Mouse (Mus musculus) embryonic facial prominence, embryonic 14.5 days (tissue): ENCODE results near the gene Gtf2h5. TPM values are rescaled to one million over a fixed set of nuclear protein-coding genes. Genes with fewer than 3 reads are reported as not detected.
A peak's percentile ranks its signal among the peaks of the same experiment; 100 is the strongest.

Experiments used
- ATAC-seq: fragments of 200-750 bp; cut with Nextera tagmentation; 2 replicates; pipeline ENCODE4 v1.8.0; 2017; ENCODE audit warnings: low read depth, moderate number of reproducible peaks, moderate TSS enrichment
- DNase-seq: peaks from one replicate; pipeline ENCODE4 v3.0.0-alpha.2; 2015; ENCODE audit warnings: low spot score
- H3K27ac ChIP-seq: fragments of 300-500 bp; sonication (generic); replicated peaks from 2 replicates; pipeline ENCODE4 v1.5.1; 2014; ENCODE audit warnings: low read depth, mild to moderate bottlenecking, low read length, moderate library complexity
- H3K27me3 ChIP-seq: fragments of 300-500 bp; sonication (generic); replicated peaks from 2 replicates; pipeline ENCODE4 v1.6.1; 2014; ENCODE audit warnings: low read length; ENCODE audit not compliant: control insufficient read depth, insufficient read depth
- H3K36me3 ChIP-seq: fragments of 300-500 bp; sonication (generic); 2 replicates; pipeline ENCODE4 v1.6.1; 2014; ENCODE audit warnings: low read length, mixed read lengths; ENCODE audit not compliant: control insufficient read depth, insufficient read depth
- H3K4me1 ChIP-seq: fragments of 300-500 bp; sonication (generic); 2 replicates; pipeline ENCODE4 v1.6.1; 2014; ENCODE audit warnings: antibody characterized with exemption, low read length; ENCODE audit not compliant: control insufficient read depth, insufficient read depth
- H3K4me2 ChIP-seq: fragments of 300-500 bp; sonication (generic); 2 replicates; pipeline ENCODE4 v1.6.1; 2014; ENCODE audit warnings: low read depth, mild to moderate bottlenecking, low read length, moderate library complexity, mixed read lengths
- H3K4me3 ChIP-seq: fragments of 300-500 bp; sonication (generic); 2 replicates; pipeline ENCODE4 v1.5.1; 2014; ENCODE audit warnings: low read depth, mild to moderate bottlenecking, low read length
- H3K9ac ChIP-seq: fragments of 300-500 bp; sonication (generic); 2 replicates; pipeline ENCODE4 v1.6.1; 2014; ENCODE audit warnings: low read depth, mild to moderate bottlenecking, low read length, moderate library complexity, mixed read lengths
- H3K9me3 ChIP-seq: fragments of 300-500 bp; sonication (generic); 2 replicates; pipeline ENCODE4 v1.6.1; 2016; ENCODE audit warnings: low read length; ENCODE audit not compliant: control insufficient read depth
- WGBS: fragments of 180-500 bp; shearing (Covaris S2); extraction: QIAGEN DNeasy Blood & Tissue Kit; methylation state at CpG from one replicate; pipeline ENCODE4 v1.1.7; 2014; 5-methylcytosine and 5-hydroxymethylcytosine counted together
- polyA plus RNA-seq: library from polyadenylated mRNA; unstranded; fragments of >200 nt; fragmentation: Nextera tagmentation; extraction: Ambion mirVana; gene quantifications from 2 replicates; pipeline ENCODE4 v1.2.1, GENCODE M21; 2014

Gene Gtf2h5
- polyA plus RNA-seq, 1 experiment from 2014 or later: 171 TPM

DNA sequence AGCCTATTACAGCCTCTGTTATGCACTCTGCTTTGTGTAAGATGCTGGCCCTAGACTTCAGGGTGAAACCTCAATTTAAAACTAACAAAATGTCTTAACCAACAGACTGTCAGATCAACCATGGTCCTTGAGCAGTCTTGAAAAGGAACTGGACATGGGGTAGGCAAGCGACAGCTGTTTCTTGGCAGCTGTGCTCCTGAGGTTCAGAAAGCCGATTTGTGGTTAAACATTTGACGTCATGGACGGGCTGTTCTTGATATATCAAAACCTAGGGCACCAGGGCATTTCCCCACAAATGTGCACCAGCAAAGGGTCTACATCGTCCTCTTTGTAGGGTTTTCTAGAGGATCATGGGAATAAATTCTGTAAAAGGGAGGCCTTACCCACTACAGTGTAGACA lies 16.1 kb upstream of the Gtf2h5 start:
- H3K9ac ChIP-seq: no peak overlapping the region
- peaks cover 45% of the 10 kb centered on the region for H3K36me3 ChIP-seq
- H3K4me3 ChIP-seq: no peak overlapping the region
- ATAC-seq (no peak), DNase-seq (no peak)
- H3K9me3 ChIP-seq: no peaks in the 10 kb centered on the region
- 82% methylated on average over 5 of the region's 5 CpGs for WGBS
- no peaks in the 10 kb centered on the region for H3K27me3 ChIP-seq
- no peak overlapping the region for H3K27ac ChIP-seq
- no peak overlapping the region for H3K4me2 ChIP-seq
- H3K4me1 ChIP-seq: no peaks in the 10 kb centered on the region

DNA sequence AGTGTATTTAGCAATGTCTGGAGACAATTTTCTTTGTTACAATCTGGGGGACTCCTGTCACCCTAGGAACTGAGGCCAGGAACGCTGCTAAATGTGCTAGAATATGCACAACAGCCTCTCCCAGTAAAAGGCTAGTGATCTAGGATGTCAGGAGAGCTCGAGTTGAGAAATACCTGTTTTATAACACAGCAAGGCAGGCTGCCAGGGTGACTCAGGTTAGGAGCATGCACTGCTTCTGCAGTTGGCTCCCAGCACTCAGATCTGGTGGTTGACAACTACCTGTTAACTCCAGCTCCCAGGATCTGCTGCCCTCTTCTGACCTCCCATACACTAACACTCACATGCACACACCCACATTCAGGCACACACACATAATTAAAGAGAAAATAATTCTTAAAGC lies 13.6 kb upstream of the Gtf2h5 start:
- H3K4me2 ChIP-seq: no peak overlapping the region
- no peak for ATAC-seq
- no peaks in the 10 kb centered on the region for H3K9me3 ChIP-seq
- DNase-seq: no peak
- WGBS: 75% methylated on average over 2 of the region's 2 CpGs
- peaks cover 53% of the 10 kb centered on the region for H3K36me3 ChIP-seq
- no peaks in the 10 kb centered on the region for H3K27me3 ChIP-seq
- H3K9ac ChIP-seq: no peak overlapping the region
- no peaks in the 10 kb centered on the region for H3K4me1 ChIP-seq
- no peak overlapping the region for H3K27ac ChIP-seq
- H3K4me3 ChIP-seq: no peak overlapping the region

DNA sequence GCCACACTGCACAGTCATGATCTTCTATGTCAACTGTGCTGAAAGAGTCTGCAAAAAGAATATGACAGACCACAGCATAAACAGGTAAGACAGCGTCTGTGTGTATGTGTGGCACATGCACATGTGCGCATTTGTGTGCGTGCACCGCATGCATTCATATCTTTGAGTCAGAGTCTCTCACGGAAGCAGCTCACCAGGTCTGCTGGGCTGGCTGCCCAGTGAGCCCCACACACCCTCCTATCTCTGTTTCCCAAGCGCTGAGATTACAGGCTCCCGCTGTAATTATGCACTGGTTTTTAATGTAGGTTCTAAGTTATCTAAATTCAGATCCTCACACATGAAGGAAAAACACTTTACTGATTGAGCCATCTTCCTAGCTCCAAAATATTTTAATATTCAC lies 12.0 kb upstream of the Gtf2h5 start:
- Histone ChIP-seq H3K4me3 (no peak overlapping the region), H3K27me3 (no peaks in the 10 kb centered on the region), H3K27ac (no peak overlapping the region), H3K9ac (no peak overlapping the region), H3K9me3 (no peaks in the 10 kb centered on the region), H3K4me1 (no peaks in the 10 kb centered on the region), H3K4me2 (no peak overlapping the region), H3K36me3 (peaks cover 66% of the 10 kb centered on the region)
- DNase-seq (no peak), ATAC-seq (no peak)
- WGBS: 96% methylated on average over 7 of the region's 7 CpGs

DNA sequence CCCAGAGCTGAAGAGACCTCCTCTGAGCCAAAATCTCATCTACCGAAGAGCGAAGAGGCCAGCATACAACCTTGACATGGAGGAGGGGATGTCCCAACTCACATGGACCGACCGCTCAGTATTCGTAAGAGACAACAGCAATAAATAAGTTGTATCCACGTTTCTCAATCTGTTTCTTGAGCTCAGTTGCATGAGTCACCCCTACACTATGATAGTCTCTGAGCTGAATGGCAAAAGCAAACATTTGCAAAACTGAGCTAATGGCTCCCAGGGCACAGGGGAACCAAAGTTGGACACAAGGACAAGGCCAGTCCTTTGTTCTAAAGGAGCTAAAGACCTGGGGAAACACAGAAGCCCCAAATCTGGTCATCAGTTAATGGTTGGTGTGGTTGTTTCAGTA lies 9.7 kb upstream of the Gtf2h5 start:
- no peak overlapping the region for H3K4me3 ChIP-seq
- no peak overlapping the region for H3K9ac ChIP-seq
- peaks cover 62% of the 10 kb centered on the region for H3K36me3 ChIP-seq
- H3K4me1 ChIP-seq: no peaks in the 10 kb centered on the region
- no peak overlapping the region for H3K27ac ChIP-seq
- no peaks in the 10 kb centered on the region for H3K9me3 ChIP-seq
- no peaks in the 10 kb centered on the region for H3K27me3 ChIP-seq
- 91% methylated on average over 6 of the region's 6 CpGs for WGBS
- ATAC-seq: no peak
- no peak overlapping the region for H3K4me2 ChIP-seq
- DNase-seq: no peak

DNA sequence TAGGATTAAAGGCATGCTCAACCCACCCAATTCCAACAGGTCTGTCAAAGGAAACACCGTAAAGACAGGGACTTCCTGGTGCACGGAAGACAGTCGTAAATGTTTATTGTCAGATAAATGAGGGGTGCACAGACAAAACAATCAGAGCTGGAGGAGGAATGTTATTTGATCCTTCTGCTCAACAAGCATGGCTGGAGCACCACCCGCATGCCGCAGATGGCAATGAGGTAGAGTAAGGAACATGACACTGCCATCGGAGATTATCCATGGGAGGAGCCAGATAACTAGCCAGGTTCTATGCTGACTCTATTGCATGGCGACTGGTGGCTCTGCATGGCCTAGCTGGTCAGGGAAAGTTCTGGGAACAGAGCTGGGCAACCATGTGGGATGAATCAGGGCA lies 6.2 kb upstream of the Gtf2h5 start:
- H3K36me3 ChIP-seq: peaks cover 42% of the 10 kb centered on the region
- no peaks in the 10 kb centered on the region for H3K27me3 ChIP-seq
- H3K9ac ChIP-seq: no peak overlapping the region
- no peaks in the 10 kb centered on the region for H3K9me3 ChIP-seq
- H3K27ac ChIP-seq: no peak overlapping the region
- DNase-seq (no peak), ATAC-seq (peak; percentile 74)
- no peak overlapping the region for H3K4me3 ChIP-seq
- H3K4me1 ChIP-seq: peaks cover under 1% of the 10 kb centered on the region; the same call in 1 of the 2 replicates
- 70% methylated on average over 7 of the region's 7 CpGs for WGBS
- H3K4me2 ChIP-seq: no peak overlapping the region

DNA sequence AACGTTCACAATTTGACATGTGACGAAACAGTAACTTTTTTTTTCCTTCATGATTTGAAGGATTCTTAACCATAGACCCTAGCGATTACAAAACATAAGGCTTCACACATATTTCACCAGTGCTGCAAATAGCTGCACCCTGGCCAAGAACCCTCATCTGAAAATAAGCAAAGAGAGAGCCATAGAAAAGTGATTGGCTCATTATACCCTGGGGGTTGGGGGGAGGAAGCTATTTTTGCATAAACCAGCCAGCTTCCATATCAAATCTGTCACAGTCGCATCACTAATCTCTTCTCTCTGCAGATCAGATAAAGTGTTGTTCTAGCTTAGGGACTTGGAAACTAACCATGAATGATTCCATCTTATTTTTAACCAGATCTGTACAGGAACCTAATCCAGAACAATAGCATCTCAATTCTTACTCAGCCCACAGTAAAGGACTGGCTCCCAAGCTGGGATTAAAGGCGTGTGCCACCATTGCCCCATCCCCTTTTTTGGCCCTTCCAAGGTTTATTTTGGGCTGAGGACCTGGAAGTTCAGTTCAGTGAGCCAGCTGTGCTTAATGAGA lies 3.8 kb downstream of the Gtf2h5 start:
- ATAC-seq: no peak
- H3K4me3 ChIP-seq: no peak overlapping the region
- peaks cover 9% of the 10 kb centered on the region for H3K4me1 ChIP-seq
- H3K4me2 ChIP-seq: no peak overlapping the region
- H3K9ac ChIP-seq: 0 out of 2 replicates have a peak overlapping the region, but pooled peaks have one; percentile 8
- H3K9me3 ChIP-seq: no peaks in the 10 kb centered on the region
- WGBS: 81% methylated on average over 5 of the region's 5 CpGs
- peaks cover 37% of the 10 kb centered on the region for H3K36me3 ChIP-seq
- DNase-seq: no peak
- H3K27ac ChIP-seq: no peak overlapping the region
- H3K27me3 ChIP-seq: no peaks in the 10 kb centered on the region

DNA sequence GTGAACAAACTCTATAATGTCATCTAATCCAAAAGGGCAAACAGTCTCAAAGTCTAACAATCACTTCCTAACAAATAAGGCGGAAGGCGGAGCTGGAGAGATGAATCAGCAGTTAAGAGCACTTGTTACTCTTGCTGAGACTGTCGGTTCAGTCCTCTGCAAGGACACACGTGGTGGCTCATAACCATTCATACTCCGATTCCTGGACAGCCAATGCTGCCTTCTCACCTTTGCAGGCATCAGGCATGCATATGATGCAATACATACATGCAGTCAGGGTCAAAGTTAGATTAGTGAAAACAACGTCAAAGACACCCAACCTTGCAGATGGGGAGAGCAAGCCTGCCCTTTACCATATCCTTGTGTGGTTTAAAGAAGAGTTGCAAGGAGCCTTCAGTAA lies 12.0 kb downstream of the Gtf2h5 start:
- DNase-seq: no peak
- WGBS: 92% methylated on average over 6 of the region's 6 CpGs
- Histone ChIP-seq H3K4me2 (no peak overlapping the region), H3K4me3 (no peak overlapping the region), H3K9me3 (no peaks in the 10 kb centered on the region), H3K36me3 (peaks cover 5% of the 10 kb centered on the region; the same call in 1 of the 2 replicates), H3K27ac (no peak overlapping the region), H3K4me1 (no peaks in the 10 kb centered on the region), H3K27me3 (no peaks in the 10 kb centered on the region), H3K9ac (no peak overlapping the region)
- ATAC-seq: no peak

DNA sequence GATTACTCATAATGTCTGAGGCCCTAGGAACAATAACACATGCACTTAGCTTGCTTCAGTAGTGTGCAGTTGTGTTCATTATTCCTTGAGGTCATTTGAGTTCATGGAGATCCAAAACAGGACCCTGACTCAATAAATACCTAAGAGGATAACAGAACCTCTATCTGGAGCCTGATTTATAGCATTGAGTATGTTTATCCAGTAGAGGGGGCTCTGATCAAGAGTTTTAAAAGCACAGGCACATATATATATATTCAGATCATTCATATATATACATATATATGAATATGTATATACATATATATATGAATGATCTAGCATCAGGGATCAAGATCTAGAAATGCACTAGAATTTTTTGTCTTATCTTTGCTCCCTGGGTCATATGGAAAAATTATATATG lies 16.0 kb downstream of the Gtf2h5 start:
- H3K9me3 ChIP-seq: no peaks in the 10 kb centered on the region
- H3K27ac ChIP-seq: no peak overlapping the region
- no peaks in the 10 kb centered on the region for H3K36me3 ChIP-seq
- DNase-seq (no peak), ATAC-seq (no peak)
- no peak overlapping the region for H3K4me2 ChIP-seq
- no peak overlapping the region for H3K9ac ChIP-seq
- H3K4me3 ChIP-seq: no peak overlapping the region
- no peaks in the 10 kb centered on the region for H3K27me3 ChIP-seq
- no peaks in the 10 kb centered on the region for H3K4me1 ChIP-seq

DNA sequence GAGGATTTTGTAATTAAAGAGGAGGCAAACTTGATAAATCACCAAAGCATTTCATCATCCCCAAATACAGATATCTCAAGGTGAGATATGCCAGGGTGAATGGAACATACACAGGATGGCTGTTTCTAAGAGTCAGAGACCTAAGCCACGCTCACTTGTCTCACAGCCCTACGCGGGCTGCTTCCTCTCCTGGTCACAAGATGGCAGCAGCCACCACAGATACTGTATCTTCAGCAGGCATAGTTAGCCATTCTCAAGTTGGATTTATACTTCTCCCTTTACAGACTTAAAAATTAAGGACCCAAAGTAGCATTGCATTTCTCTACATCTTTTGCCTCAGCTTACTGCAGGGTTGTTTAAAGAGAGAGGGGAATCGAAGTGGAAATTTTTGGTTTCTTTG lies 18.3 kb downstream of the Gtf2h5 start:
- Histone ChIP-seq H3K9ac (no peak overlapping the region), H3K27ac (no peak overlapping the region), H3K27me3 (no peaks in the 10 kb centered on the region), H3K4me2 (no peak overlapping the region), H3K36me3 (no peaks in the 10 kb centered on the region), H3K4me1 (no peaks in the 10 kb centered on the region), H3K4me3 (no peak overlapping the region), H3K9me3 (no peaks in the 10 kb centered on the region)
- WGBS: 27% methylated on average over 4 of the region's 4 CpGs
- DNase-seq (peak; percentile 48), ATAC-seq (no peak)
